Mouse (Mus musculus) gastrocnemius, adult 2 months (tissue): ENCODE measurements around the gene AF067063. TPM values are rescaled to one million over a fixed set of nuclear protein-coding genes. Genes with fewer than 3 reads are reported as not detected.
"Not testable (repeated sequence)": the region's sequence is repeated elsewhere in the genome, so short reads cannot be mapped to it uniquely, and the experiment has no call there.

ENCODE experiments used
- DNase-seq: peaks from one replicate; pipeline ENCODE4 v3.0.0; 2022
- H3K27ac ChIP-seq: fragments of 200-600 bp; 2 replicates; pipeline ENCODE4 v1.8.1; 2022; ENCODE audit warnings: mild to moderate bottlenecking
- H3K4me3 ChIP-seq: fragments of 200-600 bp; 2 replicates; pipeline ENCODE4 v1.8.1; 2022; ENCODE audit warnings: mild to moderate bottlenecking, moderate library complexity
- CTCF ChIP-seq: fragments of 200-600 bp; IDR thresholded peaks from 2 replicates; pipeline ENCODE4 v1.8.1; 2022; ENCODE audit warnings: antibody characterized with exemption, mild to moderate bottlenecking, moderate library complexity
- intact Hi-C: fragments of 180-260 bp; cut with DNase I; formaldehyde crosslinking; loops from one replicate; pipeline ENCODE4 v1.15.1; 2025
- long read RNA-seq, 2 experiments: library from polyadenylated mRNA; stranded (forward); transcript quantifications; one replicate each; pipeline ENCODE4 v2.0.0; 2021
- total RNA-seq, 2 experiments: library from RNA; stranded (reverse); gene quantifications; 2 replicates each; pipeline ENCODE4 v1.2.3; 2021

AF067063 gene
- total RNA-seq = not detected
- long read RNA-seq, experiment 1 = 0 reads
- long read RNA-seq, experiment 2 = 0 reads

DNA sequence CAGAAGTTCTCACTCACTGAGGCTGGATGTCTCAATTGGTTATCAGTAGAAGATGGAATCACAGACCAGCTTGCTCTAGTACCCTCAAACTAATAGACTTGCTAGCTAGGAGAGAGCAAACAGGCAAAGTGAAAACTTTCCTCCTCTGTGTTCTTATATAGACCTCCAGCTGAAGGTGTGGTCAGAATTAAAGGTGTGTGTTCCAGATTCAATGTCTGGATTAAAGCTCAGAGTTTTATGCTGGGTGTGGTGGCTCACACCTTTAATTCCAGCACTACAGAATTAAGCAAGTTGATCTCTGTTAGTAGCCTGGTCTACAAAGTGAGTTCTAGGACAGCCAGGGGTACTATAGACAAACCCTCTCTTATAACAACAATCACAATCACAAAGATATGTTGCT, at the start of gene AF067063:
Gene AF067063 (minus strand): TSS at position 101 of the 400 bp plus-strand sequence.
- H3K4me3 ChIP-seq, DNase-seq, H3K27ac ChIP-seq, intact Hi-C loops: not testable (repeated sequence)

DNA sequence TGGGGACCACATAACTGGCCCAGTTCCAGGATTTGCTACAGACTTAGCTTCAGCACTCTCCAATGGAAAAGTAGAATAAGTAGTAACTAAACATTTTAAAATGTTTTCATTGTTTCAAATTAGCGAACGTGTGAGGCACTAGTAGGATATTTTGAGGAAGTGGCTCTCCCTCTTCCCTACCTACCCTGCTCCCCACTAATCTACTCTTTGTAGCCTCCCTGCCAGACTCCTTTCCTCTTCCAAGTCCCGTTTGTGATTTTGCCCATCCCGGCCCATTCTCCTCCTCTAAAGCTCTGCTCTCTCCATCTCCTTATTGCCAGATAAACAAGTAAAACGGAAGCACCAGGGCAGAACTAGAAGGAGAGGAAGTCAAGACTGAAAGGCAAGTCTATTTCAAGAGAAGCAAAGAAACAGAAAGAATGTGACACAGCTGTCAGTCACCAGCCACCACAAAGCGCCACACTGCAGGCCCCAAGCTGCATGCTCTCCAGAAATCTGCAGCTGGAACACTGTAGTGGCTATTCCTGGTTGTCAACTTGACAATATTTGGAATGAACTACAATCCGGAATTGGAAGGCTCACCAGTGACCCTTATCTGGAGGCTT, 34.5 kb upstream of the AF067063 start:
- H3K27ac ChIP-seq, intact Hi-C loops, DNase-seq, H3K4me3 ChIP-seq: not testable (repeated sequence)

DNA sequence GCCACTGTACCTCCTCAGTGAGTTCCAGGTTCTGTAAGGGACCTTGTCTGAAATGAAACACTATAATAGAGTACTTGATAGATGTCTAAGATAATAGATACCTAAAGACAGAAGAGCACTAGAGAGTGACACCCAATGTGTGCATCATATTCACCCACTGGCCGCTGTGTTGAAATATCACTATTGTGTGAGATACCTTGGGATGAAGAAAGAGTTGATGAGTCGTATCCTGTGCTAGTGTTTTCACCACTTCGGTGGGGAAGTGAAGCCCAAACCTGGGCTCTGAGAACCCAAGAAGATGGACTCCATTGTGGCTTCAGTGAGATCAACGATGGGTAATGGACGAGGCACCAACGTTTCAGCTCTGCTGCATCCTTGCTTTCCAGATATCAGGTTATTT, 32.4 kb upstream of the AF067063 start:
- DNase-seq, H3K27ac ChIP-seq, intact Hi-C loops, H3K4me3 ChIP-seq: not testable (repeated sequence)

DNA sequence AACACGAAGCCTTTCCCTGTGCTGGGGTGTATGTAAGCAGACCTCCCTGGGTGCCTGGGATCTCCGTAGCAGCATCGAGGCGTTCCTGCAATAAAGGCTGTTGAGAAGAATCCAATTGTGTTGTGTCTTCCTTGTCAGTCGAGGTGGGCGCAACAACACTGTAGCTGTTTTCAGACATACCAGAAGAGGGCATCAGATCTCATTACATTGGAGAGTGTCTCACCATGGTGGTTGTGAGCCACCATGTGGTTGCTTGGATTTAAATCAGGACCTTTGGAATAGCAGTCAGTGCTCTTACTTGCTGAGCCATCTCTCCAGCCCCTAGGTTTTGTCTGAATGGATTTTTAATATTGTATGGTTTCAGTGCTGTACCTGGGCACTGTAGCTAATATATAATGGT, 10.0 kb upstream of the AF067063 start:
- DNase-seq, intact Hi-C loops, H3K4me3 ChIP-seq, H3K27ac ChIP-seq: not testable (repeated sequence)

GRCm38 (mm10) chr13:119837719-119838337, 7.8 kb upstream of the AF067063 start:
- peak; percentile 43 for TF ChIP-seq CTCF
- H3K27ac ChIP-seq, intact Hi-C loops: not testable (repeated sequence)
- peak overlapping the region; percentile 34; the same call in 1 of the 2 replicates for H3K4me3 ChIP-seq
- peak; percentile 40 for DNase-seq

GRCm38 (mm10) chr13:119836324-119836811, 6.4 kb upstream of the AF067063 start:
- peak overlapping the region; percentile 64 for H3K4me3 ChIP-seq
- DNase-seq = peak; percentile 19
- TF ChIP-seq CTCF = peak; percentile 37
- intact Hi-C loops, H3K27ac ChIP-seq: not testable (repeated sequence)

- peak; percentile 40 for DNase-seq
- intact Hi-C loops, H3K27ac ChIP-seq: not testable (repeated sequence)
- peak within 1 kb of the TSS; percentile 64 for H3K4me3 ChIP-seq
- TF ChIP-seq CTCF = peak; percentile 61
These were observed 5.5 kb upstream of the AF067063 start, which contains the start of gene D13Ertd608e for GRCm38 (mm10) chr13:119835320-119836056. D13Ertd608e (plus strand) TSS chr13:119836006.

DNA sequence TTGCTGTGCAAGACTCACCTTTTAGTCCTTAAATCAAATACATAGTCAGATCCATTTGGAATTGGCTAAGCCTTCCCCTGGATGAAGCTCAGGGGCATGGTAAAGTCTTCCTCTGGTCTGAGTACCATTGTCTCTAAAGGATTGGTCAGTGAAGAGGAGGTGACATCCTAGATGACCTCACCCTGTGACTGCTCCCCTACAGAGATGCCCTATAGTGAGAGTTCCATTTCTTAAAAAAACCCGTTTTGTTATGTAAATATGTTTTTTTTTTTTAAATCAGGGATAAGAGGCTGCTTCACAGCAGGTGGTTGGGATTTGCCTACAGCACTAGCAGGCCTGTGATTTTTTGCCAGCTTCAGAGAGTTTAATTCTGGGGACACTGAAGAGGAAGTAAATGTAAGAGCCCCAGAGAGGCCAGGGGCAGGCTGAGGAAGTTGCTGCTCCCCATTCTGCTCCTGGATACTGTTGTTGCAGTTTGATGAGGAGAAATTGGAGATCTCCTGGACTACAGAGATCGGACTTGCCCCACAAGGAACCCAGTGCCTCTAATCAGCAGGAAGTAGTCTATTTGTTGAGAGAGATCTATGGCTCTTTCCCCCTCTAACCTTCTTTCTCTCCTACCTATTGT, 12.3 kb downstream of the AF067063 start:
- Histone ChIP-seq H3K27ac (no peak overlapping the region), H3K4me3 (no peak overlapping the region)
- DNase-seq = no peak
- intact Hi-C loops = no loop called here
- TF ChIP-seq CTCF = no peak

DNA sequence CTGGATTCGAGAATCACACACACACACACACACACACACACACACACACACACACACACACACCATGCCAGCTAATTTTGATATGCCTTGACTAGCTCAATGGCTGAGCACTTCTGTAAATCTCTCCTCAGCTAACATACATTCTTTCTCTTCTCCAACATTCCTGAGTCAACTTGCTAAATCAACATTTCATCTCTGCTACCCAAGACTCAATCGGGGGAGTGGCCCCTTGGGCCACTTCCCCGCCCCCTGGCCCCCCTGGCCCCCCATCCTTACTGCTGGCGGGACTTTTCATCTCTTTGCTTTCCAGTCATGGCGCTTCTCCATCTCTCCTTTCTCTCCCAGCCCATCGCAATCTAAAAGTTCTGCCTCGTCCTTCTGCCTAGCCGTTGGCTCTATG, 13.2 kb downstream of the AF067063 start:
- Histone ChIP-seq H3K27ac (no peak overlapping the region), H3K4me3 (no peak overlapping the region)
- no peak for DNase-seq
- no peak for TF ChIP-seq CTCF
- intact Hi-C loops = no loop called here

GRCm38 (mm10) chr13:119810031-119810430, 20.0 kb downstream of the AF067063 start:
- intact Hi-C loops = no loop called here
- DNase-seq = peak; percentile 48

DNA sequence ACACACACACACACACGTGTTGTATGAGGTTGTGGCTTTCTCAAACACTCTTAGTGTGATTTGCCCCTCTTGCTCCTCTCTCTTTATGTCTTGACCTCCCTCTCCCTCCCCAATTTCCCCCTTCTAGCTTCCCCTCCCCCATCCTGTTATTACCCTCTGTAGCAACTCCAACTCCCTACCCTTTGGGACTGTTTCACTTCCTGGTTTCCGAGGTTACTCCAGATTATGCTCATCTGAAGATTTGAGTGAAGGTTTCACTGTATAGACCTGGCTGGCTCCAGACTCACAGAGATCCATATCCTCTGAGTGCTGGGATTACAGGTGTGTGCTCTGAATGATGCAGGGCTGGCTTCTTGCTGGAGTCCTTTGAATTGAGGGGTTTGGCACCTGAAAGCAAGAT, 21.1 kb downstream of the AF067063 start:
- no peak for TF ChIP-seq CTCF
- H3K4me3 ChIP-seq = no peak overlapping the region
- H3K27ac ChIP-seq = no peak overlapping the region
- intact Hi-C loops = no loop called here
- no peak for DNase-seq

More at GRCm38 (mm10) chr13:119810031-119810430, 20.0 kb downstream of the AF067063 start:
- no peak for TF ChIP-seq CTCF
- no peak overlapping the region for H3K4me3 ChIP-seq
- H3K27ac ChIP-seq = no peak overlapping the region; the same call in 1 of the 2 replicates

DNA sequence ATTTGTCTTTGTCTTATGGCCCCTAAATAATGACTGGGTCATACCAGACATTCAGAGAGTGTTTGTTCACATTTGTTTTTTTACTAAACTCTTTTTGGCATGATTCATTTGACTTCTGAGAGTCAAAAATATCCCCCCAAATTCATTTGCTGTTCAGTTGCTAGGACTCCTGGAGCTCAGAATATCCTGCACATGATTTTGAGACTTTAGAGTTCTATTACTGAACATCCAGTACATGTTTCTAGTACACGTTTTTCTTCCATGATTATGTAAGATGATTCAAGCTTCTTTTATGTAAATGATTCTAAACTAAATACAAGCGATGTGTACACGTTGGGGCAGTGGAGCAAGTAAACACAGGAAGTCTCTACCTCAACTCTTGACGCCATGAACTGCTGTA, 32.4 kb downstream of the AF067063 start:
- no peak for TF ChIP-seq CTCF
- no peak for DNase-seq
- intact Hi-C loops = no loop called here
- H3K27ac ChIP-seq = no peak overlapping the region
- H3K4me3 ChIP-seq = no peak overlapping the region
